Mouse (Mus musculus) megakaryocyte, embryonic 14.5 days (primary cell): ENCODE data around the gene Chrm1. TPM values are rescaled to one million over a fixed set of nuclear protein-coding genes. Genes with fewer than 3 reads are reported as not detected.
"Not testable (repeated sequence)": the region's sequence is repeated elsewhere in the genome, so short reads cannot be mapped to it uniquely, and the experiment has no call there.

Experiments used
- H3K27me3 ChIP-seq: replicated peaks from 2 replicates; pipeline ENCODE3; 2012; ENCODE audit warnings: inconsistent platforms
- H3K36me3 ChIP-seq: replicated peaks from 2 replicates; pipeline ENCODE3; 2012; ENCODE audit warnings: low read length, inconsistent platforms, mixed read lengths
- H3K4me1 ChIP-seq: 2 replicates; pipeline ENCODE4 v1.6.1; 2012; ENCODE audit warnings: inconsistent platforms
- H3K4me3 ChIP-seq: replicated peaks from 2 replicates; pipeline ENCODE3; 2012; ENCODE audit warnings: moderate library complexity, mild to moderate bottlenecking, inconsistent platforms
- H3K9me3 ChIP-seq: 2 replicates; pipeline ENCODE4 v1.6.1; 2012; ENCODE audit warnings: inconsistent platforms
- FLI1 ChIP-seq: IDR thresholded peaks from 2 replicates; pipeline ENCODE4 v1.6.1; 2012; ENCODE audit warnings: low read length, inconsistent platforms, mixed read lengths
- GATA1 ChIP-seq: IDR thresholded peaks from 3 replicates; pipeline ENCODE4 v1.6.1; 2012; ENCODE audit warnings: mixed read lengths, low read length, inconsistent platforms, borderline replicate concordance
- polyA plus RNA-seq: library from polyadenylated mRNA; stranded (reverse); fragments of >175 nt; gene quantifications from 2 replicates; pipeline ENCODE4 v1.2.3, GENCODE M21; 2012; ENCODE audit warnings: low replicate concordance; ENCODE audit not compliant: insufficient read depth

The Chrm1 gene
- polyA plus RNA-seq, 1 experiment, result 0.02 TPM

DNA sequence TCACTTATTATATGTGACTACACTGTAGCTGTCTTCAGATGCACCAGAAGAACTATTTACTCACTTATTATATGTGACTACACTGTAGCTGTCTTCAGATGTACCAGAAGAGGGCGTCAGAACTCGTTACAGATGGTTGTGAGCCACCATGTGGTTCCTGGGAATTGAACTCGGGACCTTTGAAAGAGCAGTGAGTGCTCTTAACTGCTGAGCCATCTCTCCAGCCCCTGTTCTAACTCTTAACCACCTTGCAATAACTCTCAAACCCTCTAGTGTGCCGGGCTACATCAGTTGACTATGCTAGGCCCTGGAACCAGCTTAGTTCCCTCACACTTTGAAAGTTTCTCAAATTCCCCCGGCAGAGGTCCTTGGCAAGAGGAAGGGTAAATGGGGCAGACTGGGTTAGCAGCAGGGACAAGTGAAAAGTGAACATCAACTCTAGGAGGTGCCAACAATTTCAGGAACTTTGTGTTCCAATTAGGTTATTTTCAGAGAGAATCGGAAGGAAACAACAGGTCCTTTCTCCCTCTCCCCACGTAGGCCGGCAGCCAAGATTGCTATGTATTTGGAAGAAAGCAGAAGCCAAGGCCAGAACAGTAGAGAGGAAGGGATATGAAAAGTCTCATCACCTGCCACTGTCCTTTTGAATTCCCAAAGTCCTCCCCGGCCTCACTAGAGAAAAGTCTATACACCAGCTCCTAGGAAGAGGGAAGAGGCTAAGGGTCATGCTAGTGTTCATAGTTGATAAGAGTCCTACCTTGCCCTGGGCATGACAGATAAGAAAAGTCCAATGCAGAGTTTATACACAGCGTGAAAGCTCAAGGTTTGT, 51.3 kb downstream of the Chrm1 start:
- no peaks in the 10 kb centered on the region for H3K9me3 ChIP-seq
- H3K36me3 ChIP-seq, result peaks cover 30% of the 10 kb centered on the region
- no peak for TF ChIP-seq GATA1
- no peak for TF ChIP-seq FLI1
- peak overlapping the region; percentile 64 for H3K4me3 ChIP-seq
- no peaks in the 10 kb centered on the region for H3K27me3 ChIP-seq
- H3K4me1 ChIP-seq, result peaks cover 72% of the 10 kb centered on the region

DNA sequence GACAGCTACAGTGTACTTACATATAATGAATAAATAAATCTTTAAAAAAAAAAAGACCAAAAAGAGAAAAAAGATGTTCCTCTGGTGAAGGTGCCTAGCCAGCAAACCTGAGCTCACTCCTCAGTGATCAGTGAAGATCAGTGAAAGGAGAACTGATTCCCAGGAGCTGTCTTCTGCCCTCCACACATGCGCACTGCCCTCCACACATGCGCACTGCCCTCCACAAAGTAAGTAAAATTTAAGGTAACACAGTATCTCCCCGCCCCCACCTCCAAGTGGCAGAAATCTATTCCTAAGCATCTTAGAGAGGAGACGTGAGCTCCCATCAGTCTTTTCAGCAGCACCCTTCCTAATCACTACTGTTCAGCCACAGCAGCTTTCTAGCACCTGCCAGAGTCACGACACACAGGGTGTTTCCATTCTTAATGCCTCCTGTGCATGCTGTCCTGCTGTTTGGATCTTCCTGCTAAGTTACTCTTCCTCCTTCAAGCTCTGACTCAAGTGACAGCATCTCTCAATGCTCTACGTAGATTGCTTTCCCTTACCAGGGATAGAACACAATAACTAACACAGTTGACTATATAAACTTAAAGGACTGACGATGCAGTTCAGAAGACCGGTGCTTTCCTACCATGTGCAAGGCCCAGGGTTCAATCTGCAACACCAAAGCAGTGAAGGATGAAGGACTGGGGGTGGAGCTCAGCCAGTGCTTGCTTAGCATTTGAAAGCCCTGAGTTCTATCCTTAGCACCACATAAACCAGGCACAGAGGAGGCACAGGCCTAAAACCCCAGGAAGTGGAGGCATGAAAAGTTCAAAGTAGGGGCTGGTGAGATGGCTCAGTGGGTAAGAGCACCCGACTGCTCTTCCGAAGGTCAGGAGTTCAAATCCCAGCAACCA, 52.5 kb downstream of the Chrm1 start:
- no peaks in the 10 kb centered on the region for H3K9me3 ChIP-seq
- peak overlapping the region; percentile 17 for H3K4me3 ChIP-seq
- no peak for TF ChIP-seq GATA1
- no peak for TF ChIP-seq FLI1
- H3K27me3 ChIP-seq, result no peaks in the 10 kb centered on the region
- H3K36me3 ChIP-seq, result peaks cover 22% of the 10 kb centered on the region
- H3K4me1 ChIP-seq, result peaks cover 71% of the 10 kb centered on the region

GRCm38 (mm10) chr19:8716767-8717475, 53.3 kb downstream of the Chrm1 start:
- TF ChIP-seq FLI1, result no peak
- no peak for TF ChIP-seq GATA1
- H3K9me3 ChIP-seq, result no peaks in the 10 kb centered on the region
- peak overlapping the region; percentile 69 for H3K4me3 ChIP-seq
- H3K4me1 ChIP-seq, result peaks cover 73% of the 10 kb centered on the region
- peaks cover 14% of the 10 kb centered on the region for H3K36me3 ChIP-seq
- no peaks in the 10 kb centered on the region for H3K27me3 ChIP-seq

DNA sequence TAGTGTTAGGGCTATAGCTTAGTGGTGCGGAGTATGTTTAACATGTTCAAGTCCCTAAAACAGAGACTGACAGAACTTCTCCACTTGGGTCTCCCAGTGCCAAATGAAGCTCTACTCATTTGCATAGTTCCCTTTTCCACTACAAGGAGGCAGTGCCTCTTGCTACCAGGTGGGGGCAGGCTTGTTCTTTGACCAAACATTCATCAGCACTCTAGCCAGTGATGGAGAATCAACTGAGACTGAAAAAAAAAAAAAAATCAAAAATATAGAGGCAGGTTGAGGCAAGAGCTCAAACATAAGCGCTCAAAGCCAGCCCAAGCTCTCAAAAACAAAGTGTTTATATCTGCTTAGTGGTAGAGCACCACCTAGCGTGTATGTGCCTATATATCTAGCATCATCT, 54.8 kb downstream of the Chrm1 start:
- TF ChIP-seq FLI1, result no peak
- TF ChIP-seq GATA1, result no peak
- Histone ChIP-seq H3K27me3 (no peaks in the 10 kb centered on the region), H3K4me3 (no peak overlapping the region), H3K36me3 (peaks cover 6% of the 10 kb centered on the region), H3K4me1 (peaks cover 78% of the 10 kb centered on the region), H3K9me3 (no peaks in the 10 kb centered on the region)

DNA sequence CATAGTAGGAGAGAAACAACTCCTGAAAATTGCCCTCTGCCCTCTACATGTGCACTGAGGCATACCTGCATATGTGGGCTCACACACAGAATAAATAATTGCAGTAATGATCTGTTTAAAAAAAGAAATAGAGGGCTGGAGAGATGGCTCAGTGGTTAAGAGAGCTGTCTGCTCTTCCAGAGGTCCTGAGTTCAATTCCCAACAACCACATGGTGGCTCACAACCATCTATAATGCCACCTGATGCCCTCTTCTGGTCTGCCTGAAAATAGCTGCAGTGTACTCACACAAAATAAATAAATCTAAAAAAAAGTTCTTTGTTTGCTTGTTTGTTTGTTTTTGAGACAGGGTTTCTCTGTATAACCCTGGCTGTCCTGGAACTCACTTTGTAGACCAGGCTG, 55.4 kb downstream of the Chrm1 start:
- peaks cover 75% of the 10 kb centered on the region for H3K4me1 ChIP-seq
- not testable (repeated sequence) for H3K4me3 ChIP-seq, H3K36me3 ChIP-seq, H3K9me3 ChIP-seq, H3K27me3 ChIP-seq

DNA sequence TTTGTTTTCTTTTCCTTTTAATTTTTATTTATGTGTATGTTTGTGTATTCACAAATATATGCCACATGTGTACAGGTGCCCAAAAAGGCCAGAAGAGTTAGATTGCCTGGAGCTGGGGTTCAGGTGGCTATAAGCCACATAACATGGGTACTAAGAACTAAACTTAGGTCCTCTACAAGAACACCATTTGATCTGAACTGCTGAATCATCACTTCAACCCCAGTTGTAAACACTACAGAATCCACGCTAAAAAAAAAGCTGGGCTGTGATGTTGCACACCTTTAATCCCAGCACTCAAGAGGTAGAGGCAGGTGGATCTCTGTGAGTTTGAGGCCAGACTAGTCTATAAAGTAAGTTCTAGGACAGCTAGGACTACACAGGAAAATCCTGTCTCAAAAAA, 57.8 kb downstream of the Chrm1 start:
- H3K27me3 ChIP-seq, result no peaks in the 10 kb centered on the region
- TF ChIP-seq GATA1, result no peak
- TF ChIP-seq FLI1, result no peak
- peak overlapping the region; percentile 76 for H3K4me3 ChIP-seq
- H3K9me3 ChIP-seq, result no peaks in the 10 kb centered on the region
- H3K36me3 ChIP-seq, result peaks cover 26% of the 10 kb centered on the region
- H3K4me1 ChIP-seq, result peaks cover 73% of the 10 kb centered on the region

DNA sequence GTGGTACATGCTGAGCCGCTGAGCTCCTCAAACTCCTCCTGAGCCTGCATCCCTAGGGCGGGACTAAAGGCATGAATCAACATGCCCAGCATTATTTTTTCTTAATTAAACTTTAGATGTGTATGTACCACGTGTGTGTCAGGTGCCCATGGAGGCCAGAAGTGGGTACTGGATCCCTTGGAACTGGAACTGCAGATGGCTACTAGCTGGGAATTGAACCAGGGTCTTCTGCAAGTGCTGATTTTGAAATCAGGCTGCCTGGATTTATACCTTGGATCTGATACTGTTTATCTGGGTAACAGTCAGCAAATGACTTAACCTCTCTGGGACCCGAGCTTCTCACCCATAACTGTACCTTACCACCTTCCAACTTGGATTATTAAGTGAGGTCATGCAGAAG, 58.4 kb downstream of the Chrm1 start:
- H3K9me3 ChIP-seq, result no peaks in the 10 kb centered on the region
- peaks cover 33% of the 10 kb centered on the region for H3K36me3 ChIP-seq
- TF ChIP-seq GATA1 (no peak), FLI1 (no peak)
- peaks cover 67% of the 10 kb centered on the region for H3K4me1 ChIP-seq
- H3K27me3 ChIP-seq, result no peaks in the 10 kb centered on the region
- peak overlapping the region; percentile 99 for H3K4me3 ChIP-seq

- no peaks in the 10 kb centered on the region for H3K9me3 ChIP-seq
- TF ChIP-seq FLI1 (no peak), GATA1 (no peak)
- H3K36me3 ChIP-seq, result peaks cover 35% of the 10 kb centered on the region
- H3K27me3 ChIP-seq, result no peaks in the 10 kb centered on the region
- H3K4me3 ChIP-seq, result peak overlapping the region; percentile 99
- peaks cover 61% of the 10 kb centered on the region for H3K4me1 ChIP-seq
These were observed 58.9 kb downstream of the Chrm1 start for GRCm38 (mm10) chr19:8722559-8722906.

- Histone ChIP-seq H3K4me3 (peak within 1 kb of the TSS; percentile 99), H3K36me3 (peaks cover 37% of the 10 kb centered on the region), H3K9me3 (no peaks in the 10 kb centered on the region), H3K27me3 (no peaks in the 10 kb centered on the region), H3K4me1 (peaks cover 56% of the 10 kb centered on the region)
- TF ChIP-seq GATA1 (no peak), FLI1 (no peak)
These were observed 59.5 kb downstream of the Chrm1 start, which contains the start of gene Slc3a2 for GRCm38 (mm10) chr19:8722907-8723573. Slc3a2 (minus strand) TSS chr19:8723369.
